Mouse (Mus musculus) testis, adult 2 months (tissue): ENCODE measurements around the gene Lrp5.

Source experiments
- CTCF ChIP-seq: fragments of 200-500 bp; IDR thresholded peaks from 2 replicates; pipeline ENCODE4 v1.5.1; 2012; ENCODE audit warnings: low read depth, mild to moderate bottlenecking, inconsistent platforms, low read length, moderate library complexity; ENCODE audit not compliant: control insufficient read depth, insufficient read depth, insufficient replicate concordance
- POLR2A ChIP-seq: fragments of 200-500 bp; IDR thresholded peaks from 2 replicates; pipeline ENCODE4 v1.6.1; 2012; ENCODE audit warnings: low read depth, mild to moderate bottlenecking, inconsistent platforms, low read length, moderate library complexity; ENCODE audit not compliant: control insufficient read depth

DNA sequence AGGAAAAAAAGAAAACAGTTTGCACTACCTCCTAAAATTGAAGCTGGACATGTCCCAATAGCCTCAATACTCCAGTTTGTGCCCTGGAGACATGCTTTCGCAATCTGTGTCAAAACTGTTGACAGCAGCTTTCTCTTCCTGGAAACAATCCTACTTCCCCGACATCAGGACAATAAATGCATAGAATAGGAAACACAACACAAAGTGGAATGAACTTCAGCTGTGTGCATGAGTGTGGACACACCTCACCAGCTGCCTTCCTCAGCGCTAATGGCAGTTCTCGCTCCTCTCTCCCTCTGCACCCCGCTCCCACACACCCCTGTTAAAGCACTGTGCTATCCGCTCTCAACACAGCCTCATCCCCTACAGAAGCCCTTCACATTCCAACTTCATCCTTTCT is 123.6 kb downstream of the Lrp5 start:
- TF ChIP-seq POLR2A = no peak
- no peak for TF ChIP-seq CTCF
